Mouse (Mus musculus) limb, embryonic 10.5 days (tissue): ENCODE measurements around the gene Plcb3. TPM values are rescaled to one million over a fixed set of nuclear protein-coding genes. Genes with fewer than 3 reads are reported as not detected.

ENCODE experiments used
- DNase-seq: peaks from one replicate; pipeline ENCODE4 v3.0.0-alpha.2; 2017; ENCODE audit warnings: low spot score
- H3K27ac ChIP-seq: fragments of 300-500 bp; sonication (generic); 2 replicates; pipeline ENCODE4 v1.5.1; 2016; ENCODE audit warnings: mild to moderate bottlenecking
- H3K27me3 ChIP-seq: fragments of 300-500 bp; sonication (generic); 2 replicates; pipeline ENCODE4 v1.6.1; 2016; ENCODE audit warnings: low read depth, mild to moderate bottlenecking; ENCODE audit not compliant: poor library complexity, severe bottlenecking
- H3K36me3 ChIP-seq: fragments of 300-500 bp; sonication (generic); 2 replicates; pipeline ENCODE4 v1.6.1; 2016; ENCODE audit warnings: mild to moderate bottlenecking, moderate library complexity
- H3K4me1 ChIP-seq: fragments of 300-500 bp; sonication (generic); 2 replicates; pipeline ENCODE4 v1.6.1; 2016
- H3K4me3 ChIP-seq: fragments of 300-500 bp; sonication (generic); 2 replicates; pipeline ENCODE4 v1.5.1; 2016; ENCODE audit warnings: mild to moderate bottlenecking, moderate library complexity
- H3K9me3 ChIP-seq: fragments of 300-500 bp; sonication (generic); replicated peaks from 2 replicates; pipeline ENCODE4 v1.6.1; 2016; ENCODE audit warnings: mild to moderate bottlenecking
- WGBS: fragments of 180-500 bp; shearing (Covaris S2); methylation state at CpG from one replicate; pipeline ENCODE4 v1.1.7; 2016; 5-methylcytosine and 5-hydroxymethylcytosine counted together
- polyA plus RNA-seq: library from polyadenylated mRNA; unstranded; fragments of >200 nt; fragmentation: Nextera tagmentation; extraction: Ambion mirVana; gene quantifications from 2 replicates; pipeline ENCODE4 v1.2.1, GENCODE M21; 2016

Plcb3 gene
- polyA plus RNA-seq, 1 experiment from 2014 or later, result 37.8 TPM

DNA sequence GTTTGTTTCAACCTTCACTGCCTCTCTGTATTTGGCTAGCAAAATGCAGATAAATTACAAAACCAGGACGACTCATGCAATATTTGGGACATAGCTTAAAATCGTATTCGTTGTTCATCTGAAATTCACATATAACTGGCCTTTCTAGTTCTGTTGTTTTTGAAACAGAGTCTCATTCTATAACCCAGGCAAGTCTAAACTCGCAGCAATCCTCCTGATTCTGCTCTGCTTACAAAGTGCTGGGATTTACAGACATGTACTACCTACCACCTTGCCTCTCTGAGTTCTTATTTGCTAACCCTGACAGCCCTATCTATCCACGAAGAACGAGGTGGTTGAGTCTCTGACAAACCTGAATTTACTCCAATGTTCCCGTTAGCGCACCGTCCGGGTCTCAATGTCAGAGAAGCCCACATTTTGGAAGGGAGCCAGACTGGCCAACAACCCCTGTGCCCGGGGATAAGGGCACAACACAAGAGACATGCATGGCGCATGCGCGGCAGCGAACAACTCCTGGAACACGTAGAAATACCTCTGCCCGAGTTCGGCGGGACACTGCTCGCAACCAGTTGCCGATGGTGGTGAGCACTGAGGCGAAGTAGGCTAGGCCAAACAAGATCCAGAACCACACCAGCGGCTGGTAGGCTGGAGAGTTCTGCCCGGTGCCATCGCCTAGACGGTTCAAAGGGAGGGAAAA, 49.6 kb downstream of the Plcb3 start:
- H3K4me3 ChIP-seq, result peak overlapping the region; percentile 38
- peaks cover 27% of the 10 kb centered on the region for H3K4me1 ChIP-seq
- 0 out of 2 replicates have a peak, but pooled peaks cover 3% of the 10 kb centered on the region for H3K9me3 ChIP-seq
- 11% methylated on average over 26 of the region's 26 CpGs for WGBS
- no peaks in the 10 kb centered on the region for H3K36me3 ChIP-seq
- peak; percentile 69 for DNase-seq
- H3K27ac ChIP-seq, result no peak overlapping the region
- peaks cover 96% of the 10 kb centered on the region for H3K27me3 ChIP-seq

DNA sequence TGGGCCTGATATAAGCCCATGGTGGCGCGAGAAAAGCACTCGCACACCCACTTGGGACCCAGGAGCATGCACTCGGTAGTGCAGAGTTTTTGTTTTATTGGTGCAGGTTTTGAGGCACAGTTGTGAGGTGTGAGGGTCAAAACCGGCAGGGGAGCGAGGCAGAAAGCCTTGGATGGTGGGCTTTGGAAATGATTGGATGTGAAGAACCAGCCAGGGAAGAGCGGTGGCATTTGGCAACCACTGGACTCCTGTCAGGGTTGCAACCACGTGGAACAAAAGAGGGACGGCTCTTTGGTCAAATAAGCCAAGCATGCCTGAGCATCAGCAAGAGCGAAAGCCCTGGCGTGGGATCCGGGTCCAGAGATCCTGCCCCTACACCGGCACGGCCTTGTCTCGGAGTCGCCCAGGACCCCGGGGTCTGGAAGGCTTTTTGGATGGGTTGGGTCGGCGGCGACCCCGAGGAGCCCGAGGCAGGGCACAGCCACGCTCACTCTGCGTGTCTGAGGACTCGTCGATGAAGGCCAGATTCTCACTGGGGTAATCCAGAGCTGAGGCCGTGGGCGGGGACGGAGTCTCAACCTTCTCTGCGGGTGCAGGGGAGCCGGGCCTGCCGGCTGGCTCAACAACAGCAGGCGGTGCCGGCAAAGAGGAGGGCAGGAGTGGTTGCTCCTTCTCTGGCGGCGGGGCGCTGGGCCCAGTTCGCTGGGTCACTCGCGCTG, 50.5 kb downstream of the Plcb3 start:
- peaks cover 37% of the 10 kb centered on the region for H3K4me1 ChIP-seq
- H3K4me3 ChIP-seq, result peak overlapping the region; percentile 27
- H3K36me3 ChIP-seq, result no peaks in the 10 kb centered on the region
- no peak for DNase-seq
- 0 out of 2 replicates have a peak, but pooled peaks cover 3% of the 10 kb centered on the region for H3K9me3 ChIP-seq
- 6% methylated on average over 40 of the region's 40 CpGs for WGBS
- H3K27ac ChIP-seq, result 0 out of 2 replicates have a peak overlapping the region, but pooled peaks have one; percentile 12
- peaks cover 87% of the 10 kb centered on the region for H3K27me3 ChIP-seq

DNA sequence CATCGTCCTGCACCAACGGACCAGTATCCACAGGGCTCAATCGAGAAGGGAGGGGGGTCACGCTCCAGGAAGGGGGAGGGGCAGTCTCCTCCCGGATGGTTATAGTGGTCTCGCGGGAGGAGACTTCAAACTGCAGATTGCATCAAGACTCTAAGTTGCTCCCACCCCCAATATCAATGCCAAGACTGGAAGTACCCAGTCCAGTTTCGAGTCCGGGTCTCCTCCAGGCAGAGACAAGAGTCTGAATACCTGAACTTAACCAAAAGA, 51.0 kb downstream of the Plcb3 start, which contains the start of gene Catsperz:
Gene Catsperz, minus strand, starts transcription at position 74 of the 267 bp plus-strand sequence.
- no peak for DNase-seq
- no peaks in the 10 kb centered on the region for H3K36me3 ChIP-seq
- 0 out of 2 replicates have a peak, but pooled peaks cover 3% of the 10 kb centered on the region for H3K9me3 ChIP-seq
- 0 out of 2 replicates have a peak within 1 kb of the TSS, but pooled peaks have one; percentile 12 for H3K27ac ChIP-seq
- peaks cover 42% of the 10 kb centered on the region for H3K4me1 ChIP-seq
- peaks cover 82% of the 10 kb centered on the region for H3K27me3 ChIP-seq
- WGBS, result 2% methylated on average over 9 of the region's 9 CpGs
- peak within 1 kb of the TSS; percentile 27 for H3K4me3 ChIP-seq

DNA sequence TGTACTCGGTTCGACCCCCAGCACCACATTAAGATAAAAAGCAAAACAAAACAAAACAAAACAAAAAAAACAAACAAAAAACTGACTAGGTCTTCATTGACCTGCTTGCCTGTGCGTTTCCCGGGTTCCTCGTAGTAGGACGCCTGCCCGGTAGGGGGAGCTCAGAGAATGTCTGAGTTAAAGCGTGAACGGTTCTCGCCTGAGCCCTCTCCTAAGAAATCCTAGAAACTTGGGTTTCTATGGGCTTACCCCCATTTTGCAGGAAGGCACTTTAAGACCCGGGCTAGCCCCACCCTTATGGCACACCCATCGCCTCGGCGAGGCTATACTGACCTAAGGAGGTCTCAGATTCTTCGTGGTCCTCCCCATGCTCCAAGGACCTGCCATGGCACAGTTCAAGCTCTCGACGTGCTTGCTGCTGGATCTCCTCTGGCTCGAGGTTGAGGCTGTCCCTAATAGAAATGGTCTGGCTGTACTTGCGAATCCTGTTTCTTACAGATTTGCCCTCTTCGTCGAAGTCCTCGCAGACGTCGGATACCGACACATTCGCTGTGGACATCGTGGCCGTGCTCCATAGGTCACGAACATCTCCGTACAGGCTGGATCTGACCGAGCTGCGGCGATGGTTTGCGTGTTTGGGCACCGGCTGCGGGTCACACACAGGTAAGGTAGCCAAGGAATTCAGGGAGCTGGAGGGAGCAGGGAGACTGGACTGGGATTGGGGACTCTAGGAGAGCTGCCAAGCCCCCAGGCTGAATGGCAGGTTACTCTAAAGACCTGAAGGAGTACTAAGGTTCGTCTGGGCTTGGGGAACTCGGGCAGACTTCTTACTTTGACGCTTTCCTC, 51.6 kb downstream of the Plcb3 start:
- DNase-seq, result peak; percentile 84
- WGBS, result 3% methylated on average over 39 of the region's 39 CpGs
- Histone ChIP-seq H3K4me1 (peaks cover 48% of the 10 kb centered on the region), H3K27me3 (peaks cover 76% of the 10 kb centered on the region), H3K36me3 (no peaks in the 10 kb centered on the region), H3K9me3 (0 out of 2 replicates have a peak, but pooled peaks cover 3% of the 10 kb centered on the region), H3K4me3 (peak overlapping the region; percentile 23), H3K27ac (no peak overlapping the region)

DNA sequence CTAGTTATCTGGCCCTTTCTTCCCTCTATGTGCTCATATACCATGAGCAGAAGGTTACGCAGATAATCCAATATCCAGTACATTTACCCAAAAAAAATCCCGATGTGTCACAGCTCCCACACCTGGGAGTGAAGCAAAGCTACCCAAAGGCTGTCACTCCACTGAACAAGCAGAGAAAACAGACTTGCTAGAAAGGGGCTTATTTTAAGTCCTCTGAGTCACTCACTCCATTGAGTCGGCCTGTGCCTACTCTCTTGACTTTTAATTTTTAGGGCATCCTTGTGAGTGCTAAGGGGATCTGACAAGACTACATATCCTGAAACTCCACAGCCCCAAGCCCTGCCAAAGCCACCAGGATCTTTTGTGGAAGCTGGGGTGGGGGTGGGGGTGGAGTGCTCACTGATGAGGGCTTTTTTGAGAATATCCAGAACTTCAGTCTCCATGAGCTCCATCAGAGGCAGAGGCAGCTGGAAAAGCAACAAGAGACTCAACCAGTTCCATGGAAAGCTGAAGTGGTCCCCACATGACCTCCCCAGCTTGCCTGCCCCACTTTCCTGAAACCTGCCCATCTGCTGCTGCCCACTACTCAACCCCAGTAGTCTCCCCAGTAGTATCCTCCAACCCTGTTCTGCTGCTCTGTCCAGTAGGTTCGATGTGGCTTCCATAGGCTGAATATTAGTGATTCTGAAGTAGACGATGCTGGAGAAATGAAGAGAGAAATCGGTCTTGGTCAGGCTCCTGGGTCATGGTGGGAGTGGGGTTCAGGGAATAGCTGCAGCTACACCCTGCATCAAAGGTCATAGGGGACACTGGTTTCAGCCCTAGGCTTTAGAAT, 53.2 kb downstream of the Plcb3 start:
- peak overlapping the region; percentile 82; the same call in 1 of the 2 replicates for H3K4me3 ChIP-seq
- no peak overlapping the region for H3K27ac ChIP-seq
- peaks cover 60% of the 10 kb centered on the region for H3K27me3 ChIP-seq
- H3K9me3 ChIP-seq, result 0 out of 2 replicates have a peak, but pooled peaks cover 3% of the 10 kb centered on the region
- DNase-seq, result no peak
- WGBS, result 70% methylated on average over 6 of the region's 6 CpGs
- no peaks in the 10 kb centered on the region for H3K36me3 ChIP-seq
- H3K4me1 ChIP-seq, result peaks cover 48% of the 10 kb centered on the region

DNA sequence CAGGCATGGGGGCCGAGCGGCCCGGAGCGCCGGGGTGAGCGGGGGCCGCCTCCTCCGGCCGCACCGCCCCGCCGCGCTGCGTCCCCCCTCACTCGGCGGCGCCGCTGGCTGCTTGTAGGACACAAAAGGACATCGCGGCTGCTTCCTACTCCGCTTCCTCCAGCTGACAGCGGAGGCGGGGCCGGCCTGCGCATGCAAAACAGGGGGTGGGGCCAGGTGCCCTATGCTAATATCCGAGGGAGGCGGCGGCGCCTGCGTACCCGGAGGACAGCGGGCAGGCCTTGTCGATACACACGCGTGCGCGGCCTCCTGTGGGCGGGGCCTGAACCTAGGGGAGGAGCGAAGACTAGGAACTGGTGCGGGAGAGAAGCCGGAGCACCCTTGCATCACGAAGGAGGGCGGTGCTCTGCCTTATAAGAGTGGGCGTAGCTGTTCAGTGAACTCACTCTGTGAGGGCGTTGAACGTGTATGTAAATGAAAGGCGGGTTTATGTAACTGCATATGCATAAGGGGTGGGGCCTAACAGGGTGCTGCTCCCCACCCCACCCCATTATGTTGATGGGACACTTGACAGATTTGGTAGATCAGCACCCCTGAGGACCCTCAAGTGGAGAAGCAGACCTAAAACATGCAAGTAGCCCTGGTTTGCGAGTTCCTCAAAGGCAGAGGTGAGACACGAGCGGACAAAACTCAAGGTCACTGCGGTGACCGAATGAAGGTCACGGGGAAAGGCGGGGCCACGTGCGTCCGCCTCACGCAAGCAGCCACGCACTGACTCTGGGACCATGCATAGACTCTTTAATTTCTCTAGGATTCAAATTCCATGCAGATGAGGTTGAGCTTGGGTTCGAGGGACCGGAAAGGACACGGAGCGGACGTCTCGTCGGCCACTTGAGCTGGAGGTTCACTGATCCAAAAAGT, 54.4 kb downstream of the Plcb3 start, which contains the start of gene Esrra:
Gene Esrra, minus strand, starts transcription at position 167 of the 921 bp plus-strand sequence.
- DNase-seq, result peak; percentile 100
- Histone ChIP-seq H3K27me3 (peaks cover 48% of the 10 kb centered on the region), H3K27ac (peak within 1 kb of the TSS; percentile 89), H3K36me3 (no peaks in the 10 kb centered on the region), H3K4me1 (peaks cover 45% of the 10 kb centered on the region), H3K9me3 (0 out of 2 replicates have a peak, but pooled peaks cover 3% of the 10 kb centered on the region), H3K4me3 (peak within 1 kb of the TSS; percentile 82)
- under 1% methylated on average over 66 of the region's 66 CpGs for WGBS

DNA sequence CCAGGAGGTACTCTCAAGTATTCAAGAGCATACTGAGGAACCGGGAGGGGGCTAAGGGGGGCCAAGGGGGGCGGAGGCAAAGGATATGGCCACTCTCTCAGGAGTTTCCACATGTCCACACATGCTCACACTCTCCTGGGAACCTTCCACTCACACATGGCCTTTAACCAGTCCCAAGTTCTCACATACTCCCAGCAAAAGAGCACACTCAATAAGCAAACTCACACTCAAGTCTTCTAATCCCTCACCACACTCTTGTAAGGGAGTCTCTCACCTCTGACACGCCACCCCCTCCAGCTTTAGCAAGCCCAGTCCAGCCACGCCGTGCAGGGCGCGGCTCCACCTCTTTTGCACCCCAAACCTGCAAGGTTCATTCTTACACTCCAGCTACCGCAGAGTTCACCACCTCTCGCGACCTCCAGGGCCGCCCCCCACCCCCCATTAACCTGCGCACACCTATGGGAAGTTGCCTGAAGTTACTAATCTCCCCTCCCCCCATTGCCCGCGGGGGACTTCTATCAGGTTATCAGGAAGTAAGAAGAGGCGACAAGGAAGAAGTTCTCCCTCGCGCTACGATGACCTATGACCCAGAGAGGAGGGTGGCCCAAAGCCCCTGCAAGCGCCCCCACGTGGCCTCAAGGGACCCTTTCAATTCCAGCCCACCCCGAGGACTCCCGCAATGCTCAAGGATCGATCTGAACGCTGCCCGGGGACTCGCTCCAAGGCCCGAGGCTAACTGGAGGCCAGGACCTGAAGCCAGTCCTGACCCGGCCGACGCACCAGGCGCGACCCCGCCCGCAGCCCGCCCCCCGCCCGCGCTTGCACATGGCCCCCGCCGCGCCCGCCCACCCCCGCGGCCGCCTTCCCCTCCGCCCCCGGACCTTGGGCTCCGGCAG, 55.3 kb downstream of the Plcb3 start:
- H3K36me3 ChIP-seq, result no peaks in the 10 kb centered on the region
- WGBS, result 1% methylated on average over 48 of the region's 48 CpGs
- H3K4me3 ChIP-seq, result peak overlapping the region; percentile 82
- peaks cover 39% of the 10 kb centered on the region for H3K27me3 ChIP-seq
- peaks cover 40% of the 10 kb centered on the region for H3K4me1 ChIP-seq
- DNase-seq, result peak; percentile 40
- 0 out of 2 replicates have a peak, but pooled peaks cover 1% of the 10 kb centered on the region for H3K9me3 ChIP-seq
- peak overlapping the region; percentile 89 for H3K27ac ChIP-seq

DNA sequence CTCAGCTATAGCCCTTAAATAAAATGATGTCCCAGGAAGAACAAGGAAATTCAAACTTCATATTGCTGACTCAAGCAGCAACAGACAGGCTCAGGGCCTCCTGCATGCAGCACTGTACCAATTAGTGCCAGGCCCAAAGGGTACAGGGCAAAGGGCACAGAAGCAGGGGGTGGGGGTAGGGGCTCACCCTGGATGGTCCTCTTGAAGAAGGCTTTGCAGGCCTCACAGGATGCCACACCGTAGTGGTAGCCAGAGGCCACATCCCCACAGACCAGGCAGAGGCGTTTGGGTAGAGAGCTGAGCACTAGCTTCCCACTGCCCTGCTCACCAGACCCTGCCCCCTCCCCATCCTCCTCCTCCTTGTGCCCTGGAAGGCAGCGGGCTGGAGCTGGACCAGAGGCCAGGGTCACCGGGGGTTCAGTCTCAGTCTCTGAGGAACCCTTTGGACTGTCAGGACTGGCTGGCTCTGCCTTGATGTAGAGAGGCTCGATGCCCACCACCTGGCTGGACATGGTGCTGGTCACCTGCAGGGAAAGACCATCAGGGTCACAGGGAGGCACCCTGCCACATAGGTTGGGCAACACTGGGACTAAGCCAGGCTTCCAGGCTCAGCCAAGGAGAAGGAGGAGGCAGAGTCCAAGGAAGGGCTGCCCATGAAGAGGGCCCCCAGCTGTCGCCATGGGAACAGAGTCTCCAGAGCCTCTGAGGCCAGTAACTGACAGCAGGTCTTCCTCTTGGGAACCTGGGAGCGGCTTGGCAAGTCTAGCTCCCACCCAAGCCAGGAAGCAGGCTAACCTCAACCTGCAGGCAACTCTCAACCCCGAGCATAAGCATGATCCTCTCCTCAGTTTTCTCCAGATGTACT, 56.2 kb downstream of the Plcb3 start:
- H3K9me3 ChIP-seq, result no peaks in the 10 kb centered on the region
- peak overlapping the region; percentile 82 for H3K4me3 ChIP-seq
- DNase-seq, result peak; percentile 29
- H3K4me1 ChIP-seq, result peaks cover 31% of the 10 kb centered on the region
- WGBS, result 44% methylated on average over 8 of the region's 8 CpGs
- peak overlapping the region; percentile 89 for H3K27ac ChIP-seq
- H3K27me3 ChIP-seq, result peaks cover 30% of the 10 kb centered on the region
- no peaks in the 10 kb centered on the region for H3K36me3 ChIP-seq

DNA sequence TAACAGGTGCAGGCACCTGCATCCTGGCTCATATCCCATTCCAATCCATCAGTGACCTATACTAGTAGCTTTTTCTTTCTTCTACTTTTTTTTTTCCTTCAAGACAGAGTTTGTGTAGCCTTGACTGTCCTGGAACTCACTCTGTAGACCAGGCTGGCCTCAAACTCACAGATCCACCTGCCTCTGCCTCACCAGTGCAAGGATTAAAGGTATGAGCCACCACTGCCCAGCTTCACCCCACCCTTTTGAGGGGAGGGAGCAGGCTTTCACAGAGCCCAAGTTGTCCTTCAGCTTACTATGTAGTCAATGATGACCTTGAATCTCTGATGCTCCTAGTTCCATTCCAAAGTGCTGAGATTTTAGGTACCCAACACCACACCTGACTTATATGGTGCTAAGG, 56.8 kb downstream of the Plcb3 start:
- Histone ChIP-seq H3K36me3 (peaks cover 2% of the 10 kb centered on the region), H3K4me1 (peaks cover 28% of the 10 kb centered on the region), H3K9me3 (no peaks in the 10 kb centered on the region), H3K27me3 (peaks cover 24% of the 10 kb centered on the region), H3K4me3 (no peak overlapping the region), H3K27ac (no peak overlapping the region)
- no peak for DNase-seq

DNA sequence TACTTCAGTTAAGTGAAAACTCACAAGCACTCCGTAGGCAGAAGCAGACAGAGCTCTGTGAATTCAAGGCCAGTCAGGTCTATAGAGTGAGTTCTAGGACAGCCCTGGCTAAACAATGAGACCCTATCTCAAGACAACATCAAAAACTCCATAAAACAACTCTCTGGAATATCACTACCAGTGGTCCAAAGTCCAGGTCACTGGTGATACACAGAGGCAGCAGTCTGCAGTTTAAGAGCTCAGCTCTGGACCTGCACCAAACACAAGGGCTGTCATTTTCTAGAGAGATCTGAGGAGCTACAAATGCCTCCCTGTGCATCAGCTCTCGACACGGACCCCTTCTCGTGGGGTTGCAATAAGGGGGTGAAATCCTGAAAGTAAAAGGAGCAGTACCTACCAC, 57.9 kb downstream of the Plcb3 start:
- Histone ChIP-seq H3K27ac (no peak overlapping the region), H3K36me3 (peaks cover 13% of the 10 kb centered on the region), H3K4me1 (peaks cover 28% of the 10 kb centered on the region), H3K4me3 (no peak overlapping the region), H3K9me3 (no peaks in the 10 kb centered on the region), H3K27me3 (peaks cover 12% of the 10 kb centered on the region)
- 96% methylated on average over 4 of the region's 4 CpGs for WGBS
- DNase-seq, result no peak
